Mouse (Mus musculus): ENCODE data around the gene Tango6.

GRCm38 (mm10) chr8:106888803-106889202 lies 205.9 kb downstream of the Tango6 start:
- TF ChIP-seq POLR2A (IDR thresholded peaks at IDR 0.05; ENCODE audit: insufficient read length, low read depth) (no peak), MAX (IDR thresholded peaks at IDR 0.05; ENCODE audit: low read depth) (no peak), CEBPB (IDR thresholded peaks at IDR 0.05; ENCODE audit: insufficient read depth, poor library complexity, severe bottlenecking) (no peak), POLR2AphosphoS2 (IDR thresholded peaks at IDR 0.05; ENCODE audit: insufficient read length, low read depth) (no peak), REST (IDR thresholded peaks at IDR 0.05; ENCODE audit: insufficient read depth, insufficient read length) (no peak), MYOG (IDR thresholded peaks at IDR 0.05; ENCODE audit: control insufficient read depth in 1 of 3, insufficient read depth in 1 of 3, insufficient read length in 2 of 3, low read depth in 2 of 3) (no peak), USF1 (IDR thresholded peaks at IDR 0.05; ENCODE audit: low read depth) (no peak), TCF3 (IDR thresholded peaks at IDR 0.05; ENCODE audit: insufficient read length, low read depth) (no peak), TCF12 (IDR thresholded peaks at IDR 0.05; ENCODE audit: insufficient read depth, poor library complexity, severe bottlenecking) (no peak), MYOD1 (IDR thresholded peaks at IDR 0.05; ENCODE audit: control insufficient read depth in 1 of 3, insufficient read length in 2 of 3, low read depth in 2 of 3) (no peak)
